Mouse (Mus musculus): ENCODE results near the gene Sin3a. TPM values are rescaled to one million over a fixed set of nuclear protein-coding genes. Genes with fewer than 3 reads are reported as not detected.

Gene Sin3a
- 15.7 TPM for polyA plus RNA-seq (2014; fragmentation: Illumina TruSeq; extraction: RNeasy Lipid Tissue Mini Kit (QIAGEN cat#74804); ENCODE audit: low read depth, low replicate concordance)

GRCm38 (mm10) chr9:57071801-57072351 lies at the start of gene Sin3a:
TSS of gene Sin3a (plus strand) at chr9:57072040.

GRCm38 (mm10) chr9:57130577-57131433 lies 59.0 kb downstream of the Sin3a start, which contains the start of gene Man2c1:
TSS of gene Man2c1 (plus strand) at chr9:57130690.

GRCm38 (mm10) chr9:57148144-57148878 lies 76.5 kb downstream of the Sin3a start, which contains the start of gene Neil1:
TSS of gene Neil1 (minus strand) at chr9:57148305.

GRCm38 (mm10) chr9:57158013-57158470 lies 86.2 kb downstream of the Sin3a start, which contains the start of gene Commd4:
TSS of gene Commd4 (minus strand) at chr9:57158331.

Other genes starting within 250 kb of the Sin3a start
- not detected for gene Odf3l1, start 207.4 kb upstream of the Sin3a start, polyA plus RNA-seq (2014; fragmentation: Illumina TruSeq; extraction: RNeasy Lipid Tissue Mini Kit (QIAGEN cat#74804); ENCODE audit: low read depth, low replicate concordance)
- gene Cspg4, start 207.0 kb upstream of the Sin3a start, polyA plus RNA-seq (2014; fragmentation: Illumina TruSeq; extraction: RNeasy Lipid Tissue Mini Kit (QIAGEN cat#74804); ENCODE audit: low read depth, low replicate concordance), result 11.3 TPM
- gene Snx33, start 143.7 kb upstream of the Sin3a start, polyA plus RNA-seq (2014; fragmentation: Illumina TruSeq; extraction: RNeasy Lipid Tissue Mini Kit (QIAGEN cat#74804); ENCODE audit: low read depth, low replicate concordance), result 6.0 TPM
- 57.7 TPM for gene Imp3, start 134.6 kb upstream of the Sin3a start, polyA plus RNA-seq (2014; fragmentation: Illumina TruSeq; extraction: RNeasy Lipid Tissue Mini Kit (QIAGEN cat#74804); ENCODE audit: low read depth, low replicate concordance)
- 15.4 TPM for gene Snupn, start 121.2 kb upstream of the Sin3a start, polyA plus RNA-seq (2014; fragmentation: Illumina TruSeq; extraction: RNeasy Lipid Tissue Mini Kit (QIAGEN cat#74804); ENCODE audit: low read depth, low replicate concordance)
- gene Ptpn9, start 77.1 kb upstream of the Sin3a start, polyA plus RNA-seq (2014; fragmentation: Illumina TruSeq; extraction: RNeasy Lipid Tissue Mini Kit (QIAGEN cat#74804); ENCODE audit: low read depth, low replicate concordance), result 8.3 TPM
- 72.6 TPM for gene Man2c1, start 58.6 kb downstream of the Sin3a start, polyA plus RNA-seq (2014; fragmentation: Illumina TruSeq; extraction: RNeasy Lipid Tissue Mini Kit (QIAGEN cat#74804); ENCODE audit: low read depth, low replicate concordance)
- gene Neil1, start 76.3 kb downstream of the Sin3a start, polyA plus RNA-seq (2014; fragmentation: Illumina TruSeq; extraction: RNeasy Lipid Tissue Mini Kit (QIAGEN cat#74804); ENCODE audit: low read depth, low replicate concordance), result 7.2 TPM
- 40.3 TPM for gene Commd4, start 86.3 kb downstream of the Sin3a start, polyA plus RNA-seq (2014; fragmentation: Illumina TruSeq; extraction: RNeasy Lipid Tissue Mini Kit (QIAGEN cat#74804); ENCODE audit: low read depth, low replicate concordance)
- not detected for gene Trcg1, start 164.5 kb downstream of the Sin3a start, polyA plus RNA-seq (2014; fragmentation: Illumina TruSeq; extraction: RNeasy Lipid Tissue Mini Kit (QIAGEN cat#74804); ENCODE audit: low read depth, low replicate concordance)
- 4.6 TPM for gene 1700017B05Rik, start 190.6 kb downstream of the Sin3a start, polyA plus RNA-seq (2014; fragmentation: Illumina TruSeq; extraction: RNeasy Lipid Tissue Mini Kit (QIAGEN cat#74804); ENCODE audit: low read depth, low replicate concordance)